Mouse (Mus musculus) forelimb bud, embryonic 11.5 days (tissue): ENCODE results near the gene Krba1.

Experiments used
- DNase-seq: peaks from one replicate; pipeline ENCODE4 v3.0.0-alpha.2; 2012; ENCODE audit warnings: low read depth, low spot score

Krba1 gene

GRCm38 (mm10) chr6:48448527-48448926 lies 53.1 kb downstream of the Krba1 start:
- DNase-seq = no peak

GRCm38 (mm10) chr6:48452151-48452550 lies 56.8 kb downstream of the Krba1 start:
- no peak for DNase-seq

GRCm38 (mm10) chr6:48452771-48453170 lies 57.4 kb downstream of the Krba1 start:
- no peak for DNase-seq

- no peak for DNase-seq
These were observed 69.7 kb downstream of the Krba1 start for GRCm38 (mm10) chr6:48464966-48465679.

- no peak for DNase-seq
These were observed 71.3 kb downstream of the Krba1 start for GRCm38 (mm10) chr6:48466715-48467114.

- DNase-seq = no peak
These were observed 72.1 kb downstream of the Krba1 start for GRCm38 (mm10) chr6:48467490-48467889.
